Mouse (Mus musculus) kidney, adult 2 months (tissue): Measurements from ENCODE around the gene Disc1. TPM values are rescaled to one million over a fixed set of nuclear protein-coding genes. Genes with fewer than 3 reads are reported as not detected.

Experiments
- DNase-seq: peaks from one replicate; pipeline ENCODE4 v3.0.0; 2021
- H3K27ac ChIP-seq: fragments of 200-500 bp; 2 replicates; pipeline ENCODE4 v1.5.1; 2012; ENCODE audit warnings: low read depth, low read length, control low read depth, inconsistent platforms; ENCODE audit not compliant: insufficient read depth
- H3K27me3 ChIP-seq: fragments of 200-500 bp; replicated peaks from 2 replicates; pipeline ENCODE4 v1.6.1; 2012; ENCODE audit warnings: mild to moderate bottlenecking, moderate library complexity, low read length, inconsistent platforms; ENCODE audit not compliant: control insufficient read depth, insufficient read depth
- H3K36me3 ChIP-seq: fragments of 200-500 bp; 2 replicates; pipeline ENCODE4 v1.6.1; 2012; ENCODE audit warnings: mild to moderate bottlenecking, moderate library complexity, low read length, inconsistent platforms; ENCODE audit not compliant: control insufficient read depth, insufficient read depth
- H3K4me1 ChIP-seq: fragments of 200-500 bp; 2 replicates; pipeline ENCODE4 v1.6.1; 2011; ENCODE audit warnings: low read length; ENCODE audit not compliant: control insufficient read depth, insufficient read depth
- H3K4me3 ChIP-seq: fragments of 200-500 bp; 2 replicates; pipeline ENCODE4 v1.5.1; 2011; ENCODE audit warnings: mild to moderate bottlenecking, low read depth, low read length, control low read depth; ENCODE audit not compliant: insufficient read depth
- CTCF ChIP-seq: fragments of 200-500 bp; conservative IDR thresholded peaks from 2 replicates; pipeline ENCODE4 v1.5.1; 2011; ENCODE audit warnings: low read depth, mild to moderate bottlenecking, control low read depth, low read length, moderate library complexity, mixed read lengths; ENCODE audit not compliant: insufficient read depth, insufficient read length
- POLR2A ChIP-seq: fragments of 200-500 bp; IDR thresholded peaks from one replicate; pipeline ENCODE4 v1.6.1; 2011; ENCODE audit warnings: low read depth, low read length, control low read depth
- WGBS: fragments of 180-500 bp; shearing (Covaris S2); methylation state at CpG from one replicate; pipeline ENCODE4 v1.1.7; 2018; 5-methylcytosine and 5-hydroxymethylcytosine counted together
- polyA plus RNA-seq: library from polyadenylated mRNA; depleted of rRNA; stranded (reverse); fragments of >200 nt; gene quantifications from 2 replicates; pipeline ENCODE4 v1.2.3, GENCODE M21; 2012

Disc1 gene
- polyA plus RNA-seq, 1 experiment = 0.58 TPM

- no peak overlapping the region for H3K4me3 ChIP-seq
- TF ChIP-seq POLR2A = no peak
- TF ChIP-seq CTCF = no peak
- peak; percentile 40 for DNase-seq
- no peak overlapping the region for H3K27ac ChIP-seq
- H3K27me3 ChIP-seq = no peaks in the 10 kb centered on the region; the same call in 1 of the 2 replicates
- H3K4me1 ChIP-seq = 0 out of 2 replicates have a peak, but pooled peaks cover 2% of the 10 kb centered on the region
- no peaks in the 10 kb centered on the region for H3K36me3 ChIP-seq
- 35% methylated on average over 5 of the region's 5 CpGs for WGBS
Observed at GRCm38 (mm10) chr8:125157641-125158005, 103.6 kb downstream of the Disc1 start.

GRCm38 (mm10) chr8:125159387-125159786, 105.4 kb downstream of the Disc1 start:
- no peaks in the 10 kb centered on the region; the same call in 1 of the 2 replicates for H3K27me3 ChIP-seq
- H3K36me3 ChIP-seq = no peaks in the 10 kb centered on the region
- DNase-seq = no peak
- no peak overlapping the region for H3K4me3 ChIP-seq
- WGBS = 88% methylated on average over 12 of the region's 12 CpGs
- H3K4me1 ChIP-seq = 0 out of 2 replicates have a peak, but pooled peaks cover 2% of the 10 kb centered on the region
- TF ChIP-seq POLR2A (no peak), CTCF (no peak)
- no peak overlapping the region for H3K27ac ChIP-seq

- no peak overlapping the region for H3K27ac ChIP-seq
- 76% methylated on average over 10 of the region's 10 CpGs for WGBS
- TF ChIP-seq CTCF (no peak), POLR2A (no peak)
Observed at GRCm38 (mm10) chr8:125163491-125163890, 109.5 kb downstream of the Disc1 start.

GRCm38 (mm10) chr8:125163906-125164305, 109.9 kb downstream of the Disc1 start:
- no peaks in the 10 kb centered on the region for H3K4me1 ChIP-seq
- WGBS = 90% methylated on average over 6 of the region's 6 CpGs
- H3K27ac ChIP-seq = no peak overlapping the region
- H3K27me3 ChIP-seq = no peaks in the 10 kb centered on the region
- TF ChIP-seq CTCF = no peak
- TF ChIP-seq POLR2A = no peak
- no peak for DNase-seq
- H3K4me3 ChIP-seq = no peak overlapping the region
- H3K36me3 ChIP-seq = no peaks in the 10 kb centered on the region

More at GRCm38 (mm10) chr8:125163491-125163890, 109.5 kb downstream of the Disc1 start:
- H3K4me3 ChIP-seq = no peak overlapping the region
- no peak for DNase-seq
- H3K4me1 ChIP-seq = no peaks in the 10 kb centered on the region
- no peaks in the 10 kb centered on the region for H3K27me3 ChIP-seq
- H3K36me3 ChIP-seq = no peaks in the 10 kb centered on the region

GRCm38 (mm10) chr8:125165505-125166446, 111.8 kb downstream of the Disc1 start:
- peak; percentile 64 for TF ChIP-seq CTCF
- no peak for TF ChIP-seq POLR2A
- peak; percentile 44 for DNase-seq

GRCm38 (mm10) chr8:125166545-125166944, 112.5 kb downstream of the Disc1 start:
- H3K4me1 ChIP-seq = no peaks in the 10 kb centered on the region
- DNase-seq = no peak
- H3K27ac ChIP-seq = no peak overlapping the region
- no peaks in the 10 kb centered on the region for H3K36me3 ChIP-seq
- H3K4me3 ChIP-seq = no peak overlapping the region
- WGBS = 87% methylated on average over 6 of the region's 6 CpGs
- no peaks in the 10 kb centered on the region for H3K27me3 ChIP-seq
- TF ChIP-seq CTCF (no peak), POLR2A (no peak)

More at GRCm38 (mm10) chr8:125165505-125166446, 111.8 kb downstream of the Disc1 start:
- Histone ChIP-seq H3K27ac (no peak overlapping the region), H3K4me3 (no peak overlapping the region), H3K4me1 (no peaks in the 10 kb centered on the region), H3K27me3 (no peaks in the 10 kb centered on the region), H3K36me3 (no peaks in the 10 kb centered on the region)
- WGBS = 69% methylated on average over 11 of the region's 11 CpGs

GRCm38 (mm10) chr8:125166988-125167387, 113.0 kb downstream of the Disc1 start:
- 92% methylated on average over 9 of the region's 9 CpGs for WGBS
- no peaks in the 10 kb centered on the region for H3K36me3 ChIP-seq
- DNase-seq = no peak
- TF ChIP-seq POLR2A (no peak), CTCF (no peak)
- no peak overlapping the region for H3K4me3 ChIP-seq
- H3K27ac ChIP-seq = no peak overlapping the region
- no peaks in the 10 kb centered on the region for H3K4me1 ChIP-seq
- H3K27me3 ChIP-seq = no peaks in the 10 kb centered on the region
